Mouse (Mus musculus) midbrain, embryonic 16.5 days (tissue): ENCODE measurements at regions not wholly inside any gene's neighbourhood (a gene's known extent, or its start where the extent isn't known, plus 50 kb on each side); places are given as distances from the start of the nearest gene placed in this dataset.

Experiments
- ATAC-seq: fragments of 200-750 bp; cut with Nextera tagmentation; 2 replicates; pipeline ENCODE4 v1.8.0; 2017; ENCODE audit warnings: moderate TSS enrichment
- H3K27ac ChIP-seq: fragments of 300-500 bp; sonication (generic); 2 replicates; pipeline ENCODE4 v1.5.1; 2014; ENCODE audit warnings: mild to moderate bottlenecking, low read length, mixed read lengths
- H3K27me3 ChIP-seq: fragments of 300-500 bp; sonication (generic); 2 replicates; pipeline ENCODE4 v1.6.1; 2014; ENCODE audit warnings: low read depth, low read length, mixed read lengths; ENCODE audit not compliant: control insufficient read depth, insufficient read depth
- H3K36me3 ChIP-seq: fragments of 300-500 bp; sonication (generic); 2 replicates; pipeline ENCODE4 v1.6.1; 2014; ENCODE audit warnings: mild to moderate bottlenecking, low read length, moderate library complexity, mixed read lengths; ENCODE audit not compliant: control insufficient read depth, insufficient read depth
- H3K4me1 ChIP-seq: fragments of 300-500 bp; sonication (generic); 2 replicates; pipeline ENCODE4 v1.6.1; 2014; ENCODE audit warnings: mild to moderate bottlenecking, low read length, mixed read lengths; ENCODE audit not compliant: control insufficient read depth, insufficient read depth
- H3K4me2 ChIP-seq: fragments of 300-500 bp; sonication (generic); 2 replicates; pipeline ENCODE4 v1.6.1; 2014; ENCODE audit warnings: mild to moderate bottlenecking, low read length, mixed read lengths
- H3K4me3 ChIP-seq: fragments of 300-500 bp; sonication (generic); 2 replicates; pipeline ENCODE4 v1.5.1; 2014; ENCODE audit warnings: low read depth, mild to moderate bottlenecking, low read length, moderate library complexity, mixed read lengths
- H3K9ac ChIP-seq: fragments of 300-500 bp; sonication (generic); 2 replicates; pipeline ENCODE4 v1.6.1; 2014; ENCODE audit warnings: low read depth, low read length, mixed read lengths
- H3K9me3 ChIP-seq: fragments of 300-500 bp; sonication (generic); replicated peaks from 2 replicates; pipeline ENCODE4 v1.6.1; 2014; ENCODE audit warnings: mild to moderate bottlenecking, low read length, mixed read lengths; ENCODE audit not compliant: control insufficient read depth, poor library complexity, severe bottlenecking
- WGBS: fragments of 180-500 bp; shearing (Covaris S2); extraction: QIAGEN DNeasy Blood & Tissue Kit; methylation state at CpG from one replicate; pipeline ENCODE4 v1.1.7; 2014; 5-methylcytosine and 5-hydroxymethylcytosine counted together

DNA sequence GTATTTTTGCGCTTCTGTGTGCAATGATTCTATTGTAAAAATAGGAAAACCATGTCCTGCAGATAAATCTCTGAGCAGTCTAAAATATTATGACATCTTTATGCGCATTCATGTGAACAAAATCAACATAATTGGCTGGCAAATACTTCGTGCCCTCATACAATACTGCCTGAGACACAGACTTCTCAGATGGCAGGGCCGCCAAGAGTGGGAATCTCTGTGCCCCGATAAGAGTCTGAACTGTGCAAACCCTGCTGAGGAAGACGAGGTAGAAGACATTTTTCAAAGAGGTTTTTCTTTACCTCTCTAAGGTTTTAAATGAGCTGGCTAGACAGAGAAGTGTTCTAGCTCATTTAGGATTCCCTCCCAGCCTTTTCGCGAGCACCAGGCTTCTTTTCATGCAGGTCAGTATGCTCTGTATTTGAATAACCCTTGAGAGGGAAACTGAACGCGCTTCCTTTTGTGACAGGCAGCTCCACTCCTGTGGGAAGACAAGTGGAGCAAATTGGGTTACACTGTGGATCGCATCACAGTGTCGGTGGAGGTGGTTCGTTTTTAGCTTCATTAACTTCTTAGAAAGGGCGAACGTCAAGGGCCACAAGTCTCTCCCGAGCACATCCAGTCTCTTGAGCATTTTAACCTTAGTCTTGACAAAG lies 1973.6 kb upstream of the 5930422O12Rik start:
- Histone ChIP-seq H3K27me3 (no peaks in the 10 kb centered on the region), H3K9ac (no peak overlapping the region), H3K4me3 (no peak overlapping the region), H3K36me3 (no peaks in the 10 kb centered on the region), H3K9me3 (no peaks in the 10 kb centered on the region), H3K4me2 (peak overlapping the region; percentile 42), H3K4me1 (peaks cover 8% of the 10 kb centered on the region; the same call in 1 of the 2 replicates), H3K27ac (peak overlapping the region; percentile 20; the same call in 1 of the 2 replicates)
- WGBS = 24% methylated on average over 16 of the region's 16 CpGs
- ATAC-seq = 0 out of 2 replicates have a peak, but pooled peaks have one; percentile 48

- ATAC-seq = 0 out of 2 replicates have a peak, but pooled peaks have one; percentile 28
- 81% methylated on average over 3 of the region's 3 CpGs for WGBS
- H3K4me1 ChIP-seq = peaks cover 4% of the 10 kb centered on the region; the same call in 1 of the 2 replicates
Measured at GRCm38 (mm10) chr8:31460349-31460748, 1968.2 kb upstream of the 5930422O12Rik start.

More at GRCm38 (mm10) chr8:31460349-31460748, 1968.2 kb upstream of the 5930422O12Rik start:
- Histone ChIP-seq H3K36me3 (no peaks in the 10 kb centered on the region), H3K27me3 (no peaks in the 10 kb centered on the region), H3K4me2 (no peak overlapping the region), H3K4me3 (no peak overlapping the region), H3K27ac (no peak overlapping the region), H3K9ac (no peak overlapping the region), H3K9me3 (no peaks in the 10 kb centered on the region)
